Mouse (Mus musculus) c-Kit-positive CD71-negative TER-119-negative erythroid progenitor cells, embryonic 14.5 days (primary cell): ENCODE measurements at regions not wholly inside any gene's neighbourhood (a gene's known extent, or its start where the extent isn't known, plus 50 kb on each side); places are given as distances from the start of the nearest gene placed in this dataset.

ENCODE experiments used
- DNase-seq: peaks from one replicate; pipeline ENCODE4 v3.0.0-alpha.2; 2013; ENCODE audit warnings: low read depth

GRCm38 (mm10) chr6:98452277-98452676 is 109.7 kb upstream of the Gm765 start:
- DNase-seq: no peak

GRCm38 (mm10) chr6:98435676-98436075 is 93.1 kb upstream of the Gm765 start:
- no peak for DNase-seq

DNA sequence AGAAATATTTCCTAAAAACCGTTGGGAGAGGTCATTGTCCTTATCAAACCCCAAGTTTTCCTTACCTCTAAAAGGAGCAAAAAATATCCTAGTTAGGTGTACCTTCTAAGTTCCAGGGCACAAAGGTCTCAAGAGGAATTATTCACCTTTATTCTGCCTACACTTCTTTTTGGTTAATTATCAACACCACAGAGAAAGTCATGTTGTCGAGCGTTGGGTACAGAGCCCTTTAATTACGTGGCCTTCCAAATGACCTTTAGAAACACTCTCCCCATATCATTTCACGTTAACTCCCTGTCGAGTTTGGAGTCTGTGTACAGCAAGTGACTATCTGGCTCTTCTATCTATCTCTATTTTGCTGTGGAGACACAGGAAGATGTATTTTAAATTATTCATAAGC is 90.7 kb upstream of the Gm765 start:
- DNase-seq: no peak

DNA sequence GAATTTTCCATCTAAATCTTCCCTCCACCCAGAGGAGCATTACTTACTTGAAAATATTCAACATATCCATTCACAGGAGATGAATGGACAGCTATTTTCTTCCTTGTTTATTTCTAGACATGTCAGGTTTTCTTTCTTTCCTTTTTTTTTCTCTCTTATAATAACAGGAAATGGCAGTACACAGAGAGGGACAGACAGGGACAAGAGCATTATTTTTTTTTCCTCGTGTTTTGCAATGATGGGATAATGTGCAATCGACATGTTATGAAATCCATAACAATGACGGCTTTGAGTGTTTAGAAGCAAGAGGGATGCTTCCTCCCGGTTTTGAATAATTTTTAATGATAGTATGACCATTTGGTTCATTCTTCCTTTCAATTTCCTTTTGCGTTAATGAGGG is 86.6 kb upstream of the Gm765 start:
- no peak for DNase-seq

DNA sequence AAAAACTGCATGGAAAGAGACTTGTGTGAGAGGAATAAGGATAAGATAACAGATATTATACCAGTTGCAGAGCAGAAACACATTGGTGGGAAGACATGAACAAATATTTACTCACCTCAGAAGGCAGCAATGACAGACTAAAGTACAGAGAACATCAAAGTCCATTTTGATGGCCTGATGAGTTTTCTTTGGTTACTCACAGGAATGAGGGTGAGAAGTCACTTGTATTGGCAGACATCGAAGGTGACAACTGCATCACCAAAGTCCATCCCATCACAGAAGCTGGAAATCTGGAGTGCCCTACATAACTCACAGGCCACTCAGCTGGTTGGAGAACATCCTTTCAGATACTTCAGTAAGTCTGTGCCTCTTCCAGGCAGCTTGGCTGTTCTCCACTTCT is 60.1 kb upstream of the Gm765 start:
- DNase-seq: no peak

- no peak for DNase-seq
Observed at GRCm38 (mm10) chr6:98394589-98394988, 52.0 kb upstream of the Gm765 start.
